Mouse (Mus musculus): ENCODE data around the gene B4galt2. TPM values are rescaled to one million over a fixed set of nuclear protein-coding genes. Genes with fewer than 3 reads are reported as not detected.

The B4galt2 gene
- total RNA-seq, 2 experiments from 2014 or later, result 136 to 144 TPM

GRCm38 (mm10) chr4:117912685-117913273 is 29.5 kb upstream of the B4galt2 start:
- intact Hi-C loops (cut with DNase I), result no loop called here
- no peak for DNase-seq (ENCODE audit: low spot score in 2 of 2)

GRCm38 (mm10) chr4:117912131-117912561 is 28.9 kb upstream of the B4galt2 start:
- DNase-seq (ENCODE audit: low spot score in 2 of 2), result no peak
- intact Hi-C loops (cut with DNase I), result no loop called here

- peak; percentile 66 to 69 for DNase-seq (ENCODE audit: low spot score in 2 of 2)
- intact Hi-C loops (cut with DNase I), result no loop called here
Observed at GRCm38 (mm10) chr4:117908834-117909453, 25.7 kb upstream of the B4galt2 start.

- peak in 1 of 2 experiments; percentile 69 for DNase-seq (ENCODE audit: low spot score in 2 of 2)
- intact Hi-C loops (cut with DNase I), result no loop called here
Observed at GRCm38 (mm10) chr4:117906196-117906595, 22.9 kb upstream of the B4galt2 start.

- DNase-seq (ENCODE audit: low spot score in 2 of 2), result no peak
- intact Hi-C loops (cut with DNase I), result no loop called here
Observed at GRCm38 (mm10) chr4:117904761-117905160, 21.5 kb upstream of the B4galt2 start.

- intact Hi-C loops (cut with DNase I), result no loop called here
- DNase-seq (ENCODE audit: low spot score in 2 of 2), result peak; percentile 44 to 78
Observed at GRCm38 (mm10) chr4:117904094-117904493, 20.8 kb upstream of the B4galt2 start.

GRCm38 (mm10) chr4:117898111-117898510 is 14.8 kb upstream of the B4galt2 start:
- DNase-seq (ENCODE audit: low spot score in 2 of 2), result no peak
- intact Hi-C loops (cut with DNase I), result no loop called here

GRCm38 (mm10) chr4:117896031-117896430 is 12.7 kb upstream of the B4galt2 start:
- no peak for DNase-seq (ENCODE audit: low spot score in 2 of 2)
- intact Hi-C loops (cut with DNase I), result no loop called here

- DNase-seq (ENCODE audit: low spot score in 2 of 2), result no peak
Observed at GRCm38 (mm10) chr4:117895339-117895738, 12.1 kb upstream of the B4galt2 start.

GRCm38 (mm10) chr4:117894601-117895000 is 11.3 kb upstream of the B4galt2 start:
- intact Hi-C loops (cut with DNase I), result no loop called here

More at GRCm38 (mm10) chr4:117895339-117895738, 12.1 kb upstream of the B4galt2 start:
- intact Hi-C loops (cut with DNase I), result no loop called here

GRCm38 (mm10) chr4:117893376-117893775 is 10.1 kb upstream of the B4galt2 start:
- intact Hi-C loops (cut with DNase I), result no loop called here
- DNase-seq (ENCODE audit: low spot score in 2 of 2), result no peak

More at GRCm38 (mm10) chr4:117894601-117895000, 11.3 kb upstream of the B4galt2 start:
- DNase-seq (ENCODE audit: low spot score in 2 of 2), result no peak

GRCm38 (mm10) chr4:117891738-117892161 is 8.5 kb upstream of the B4galt2 start, which contains the start of gene Dph2:
Dph2 (minus strand) TSS chr4:117892032.
- intact Hi-C loops (cut with DNase I), result no loop called here
- DNase-seq (ENCODE audit: low spot score in 2 of 2), result peak; percentile 84 to 91

- intact Hi-C loops (cut with DNase I), result no loop called here
- no peak for DNase-seq (ENCODE audit: low spot score in 2 of 2)
Observed at GRCm38 (mm10) chr4:117890750-117891149, 7.5 kb upstream of the B4galt2 start.

GRCm38 (mm10) chr4:117890031-117890430 is 6.7 kb upstream of the B4galt2 start:
- DNase-seq (ENCODE audit: low spot score in 2 of 2), result no peak
- intact Hi-C loops (cut with DNase I), result no loop called here

- intact Hi-C loops (cut with DNase I), result no loop called here
- no peak for DNase-seq (ENCODE audit: low spot score in 2 of 2)
Observed at GRCm38 (mm10) chr4:117889471-117889870, 6.2 kb upstream of the B4galt2 start.

- DNase-seq (ENCODE audit: low spot score in 2 of 2), result no peak
- intact Hi-C loops (cut with DNase I), result no loop called here
Observed at GRCm38 (mm10) chr4:117887920-117888319, 4.6 kb upstream of the B4galt2 start.

- intact Hi-C loops (cut with DNase I), result no loop called here
- peak; percentile 96 for DNase-seq (ENCODE audit: low spot score in 2 of 2)
Observed at GRCm38 (mm10) chr4:117887133-117887532, 3.8 kb upstream of the B4galt2 start, which contains the start of gene Atp6v0b. Atp6v0b (minus strand) TSS chr4:117887333.

GRCm38 (mm10) chr4:117886644-117887043 is 3.4 kb upstream of the B4galt2 start:
- no peak for DNase-seq (ENCODE audit: low spot score in 2 of 2)
- intact Hi-C loops (cut with DNase I), result no loop called here

- DNase-seq (ENCODE audit: low spot score in 2 of 2), result no peak
- intact Hi-C loops (cut with DNase I), result no loop called here
Observed at GRCm38 (mm10) chr4:117885994-117886393, 2.7 kb upstream of the B4galt2 start.

GRCm38 (mm10) chr4:117885093-117885492 is 1.8 kb upstream of the B4galt2 start:
- intact Hi-C loops (cut with DNase I), result no loop called here
- DNase-seq (ENCODE audit: low spot score in 2 of 2), result no peak

GRCm38 (mm10) chr4:117884146-117884545 is 859 bp upstream of the B4galt2 start:
- DNase-seq (ENCODE audit: low spot score in 2 of 2), result no peak
- intact Hi-C loops (cut with DNase I), result no loop called here
